Mouse (Mus musculus): ENCODE results near the gene Dph1.

GRCm38 (mm10) chr11:75167643-75168589, 23.1 kb downstream of the Dph1 start:
- TF ChIP-seq CTCF (IDR thresholded peaks at IDR 0.05; ENCODE audit: low read depth, low read length) (no peak), POLR2A (IDR thresholded peaks at IDR 0.05; ENCODE audit: extremely low read depth, insufficient read depth, low read length) (0 out of 2 replicates have a peak, but pooled peaks have one; percentile 18)

Data from liver, adult 2 months (tissue).